Mouse (Mus musculus): ENCODE results near the gene Ldlrad1. TPM values are rescaled to one million over a fixed set of nuclear protein-coding genes. Genes with fewer than 3 reads are reported as not detected.

The Ldlrad1 gene
- polyA plus RNA-seq, 1 experiment from 2014 or later, result not detected

Other genes starting within 250 kb of the Ldlrad1 start
- 108 and 125 TPM in 2 replicates for gene Mrpl37, start 142.3 kb upstream of the Ldlrad1 start, polyA plus RNA-seq (2014; fragmentation: Nextera tagmentation; extraction: Ambion mirVana)
- gene Cyb5rl, start 142.2 kb upstream of the Ldlrad1 start, polyA plus RNA-seq (2014; fragmentation: Nextera tagmentation; extraction: Ambion mirVana), result 5.5 and 7.7 TPM in 2 replicates
- gene Cdcp2, start 112.3 kb upstream of the Ldlrad1 start, polyA plus RNA-seq (2014; fragmentation: Nextera tagmentation; extraction: Ambion mirVana), result 0.12 TPM in 1 of 2 replicates, not detected in the other
- gene Tmem59, start 30.8 kb upstream of the Ldlrad1 start, polyA plus RNA-seq (2014; fragmentation: Nextera tagmentation; extraction: Ambion mirVana), result 345 and 420 TPM in 2 replicates
- gene Tceanc2, start 30.1 kb upstream of the Ldlrad1 start, polyA plus RNA-seq (2014; fragmentation: Nextera tagmentation; extraction: Ambion mirVana), result 31.7 and 39.3 TPM in 2 replicates
- 101 and 113 TPM in 2 replicates for gene Lrrc42, start 44.4 kb downstream of the Ldlrad1 start, polyA plus RNA-seq (2014; fragmentation: Nextera tagmentation; extraction: Ambion mirVana)
- gene Hspb11, start 44.4 kb downstream of the Ldlrad1 start, polyA plus RNA-seq (2014; fragmentation: Nextera tagmentation; extraction: Ambion mirVana), result 39.6 and 56.6 TPM in 2 replicates
- gene Dio1, start 98.0 kb downstream of the Ldlrad1 start, polyA plus RNA-seq (2014; fragmentation: Nextera tagmentation; extraction: Ambion mirVana), result 0.38 TPM in 1 of 2 replicates, not detected in the other
- 44.6 and 51.4 TPM in 2 replicates for gene Yipf1, start 105.2 kb downstream of the Ldlrad1 start, polyA plus RNA-seq (2014; fragmentation: Nextera tagmentation; extraction: Ambion mirVana)
- 26.4 and 48.9 TPM in 2 replicates for gene Ndc1, start 158.6 kb downstream of the Ldlrad1 start, polyA plus RNA-seq (2014; fragmentation: Nextera tagmentation; extraction: Ambion mirVana)
- gene Glis1, start 225.4 kb downstream of the Ldlrad1 start, polyA plus RNA-seq (2014; fragmentation: Nextera tagmentation; extraction: Ambion mirVana), result 4.0 and 4.3 TPM in 2 replicates

Measured in kidney, embryonic 14.5 days (tissue).